Mouse (Mus musculus): ENCODE results near the gene March1.
"Not testable (repeated sequence)": the region's sequence is repeated elsewhere in the genome, so short reads cannot be mapped to it uniquely, and the experiment has no call there.

DNA sequence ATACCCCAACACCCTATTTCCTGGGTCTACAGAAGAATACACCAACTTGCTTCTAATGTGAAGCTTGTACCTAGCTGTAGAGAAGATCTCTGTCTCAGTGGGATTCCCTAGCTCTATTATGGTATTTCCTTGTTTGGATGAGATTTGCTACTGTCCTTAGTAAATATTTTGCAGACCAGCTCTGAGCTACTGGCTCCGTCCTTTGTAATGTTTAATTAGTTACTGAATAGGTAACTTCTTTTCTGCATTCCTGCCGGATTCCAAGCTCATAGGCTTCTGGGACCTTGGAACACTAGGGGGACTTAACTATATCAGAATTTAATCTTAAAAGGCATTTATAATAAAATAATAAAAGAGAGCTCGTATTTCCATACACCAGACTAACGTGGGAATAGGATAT lies 799.9 kb downstream of the March1 start:
- not testable (repeated sequence) for TF ChIP-seq CTCF (IDR thresholded peaks at IDR 0.05; ENCODE audit: borderline replicate concordance, extremely low read depth, insufficient read depth, insufficient read length); POLR2A (IDR thresholded peaks at IDR 0.05; ENCODE audit: borderline replicate concordance, extremely low read depth, insufficient read depth, insufficient read length, poor library complexity, severe bottlenecking)
